Mouse (Mus musculus): ENCODE data around the gene Slc36a4.

The Slc36a4 gene

DNA sequence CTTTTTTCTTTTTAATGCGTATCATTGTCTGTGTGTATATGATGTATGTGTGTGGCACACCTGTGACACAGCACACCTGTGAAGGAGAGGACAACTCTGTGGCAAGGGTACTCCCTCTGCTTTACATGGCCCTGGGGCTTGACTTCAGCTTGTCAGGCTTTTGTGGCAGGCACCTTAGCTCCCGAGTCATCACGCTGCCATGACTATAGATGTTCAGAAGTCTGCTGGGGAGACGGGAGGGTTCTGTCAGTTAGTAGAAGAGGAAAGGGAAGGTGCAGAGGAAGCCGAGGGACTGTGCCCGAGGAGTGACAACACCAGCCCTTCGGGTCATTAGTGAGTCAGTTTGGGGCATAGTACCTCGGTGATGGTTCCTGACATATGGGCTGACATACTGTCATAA lies 13.0 kb downstream of the Slc36a4 start:
- no peak for DNase-seq (ENCODE audit: low read depth, low spot score)

GRCm38 (mm10) chr9:15727168-15727567 lies 17.6 kb downstream of the Slc36a4 start:
- DNase-seq (ENCODE audit: low read depth, low spot score) = no peak

- no peak for DNase-seq (ENCODE audit: low read depth, low spot score)
Observed at GRCm38 (mm10) chr9:15731758-15732748, 22.5 kb downstream of the Slc36a4 start.

DNA sequence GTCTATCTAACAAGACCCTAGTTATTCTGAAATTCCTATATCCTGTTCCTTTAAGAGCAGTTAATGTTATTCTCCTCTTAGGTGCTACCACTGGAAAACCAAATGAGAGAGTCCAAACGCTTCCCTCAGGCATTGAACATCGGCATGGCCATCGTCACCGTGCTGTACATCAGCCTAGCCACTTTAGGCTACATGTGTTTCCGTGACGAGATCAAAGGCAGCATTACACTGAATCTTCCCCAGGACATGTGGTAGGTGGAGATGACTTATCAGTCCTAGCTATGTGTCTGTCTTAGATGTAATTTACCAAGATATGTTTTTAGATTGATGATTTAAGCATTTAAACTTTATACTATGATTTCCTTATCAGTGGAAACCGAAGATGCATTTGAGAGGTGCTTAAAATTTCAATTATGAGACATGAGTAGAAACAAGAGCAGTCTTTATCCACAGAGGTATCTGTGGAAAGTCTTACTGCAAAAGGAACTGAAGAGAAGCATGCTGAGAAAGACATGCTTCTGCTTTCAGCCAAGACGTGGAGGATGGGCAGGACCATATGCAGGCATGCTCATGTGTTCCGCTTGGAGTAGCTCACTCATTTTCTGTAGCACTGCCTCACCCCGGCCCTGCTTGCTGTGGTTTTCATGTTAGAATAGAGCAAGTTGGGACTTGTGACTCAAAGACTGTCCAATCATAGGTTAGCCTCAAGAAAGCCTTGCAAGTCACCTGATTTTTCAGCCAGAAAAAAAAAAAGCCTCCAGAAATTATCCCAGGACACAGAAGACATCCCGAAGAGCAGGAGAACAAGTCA lies 24.7 kb downstream of the Slc36a4 start:
- DNase-seq (ENCODE audit: low read depth, low spot score) = no peak

DNA sequence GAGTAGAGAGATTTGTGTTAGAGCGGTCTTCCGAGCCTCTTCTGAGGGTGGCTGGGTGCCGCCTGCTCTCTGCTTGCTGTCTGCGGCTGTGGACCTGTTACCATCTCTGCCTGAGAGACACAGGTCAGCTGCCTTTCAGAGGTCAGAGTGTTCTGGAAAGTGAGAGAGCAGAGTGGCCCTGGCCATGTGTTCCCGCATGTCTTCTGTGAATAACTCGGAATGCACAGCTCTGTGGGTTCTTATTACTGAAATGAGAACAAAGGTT lies 25.3 kb downstream of the Slc36a4 start:
- DNase-seq (ENCODE audit: low read depth, low spot score) = no peak

- DNase-seq (ENCODE audit: low read depth, low spot score) = no peak
Observed at GRCm38 (mm10) chr9:15737522-15737921, 28.0 kb downstream of the Slc36a4 start.

DNA sequence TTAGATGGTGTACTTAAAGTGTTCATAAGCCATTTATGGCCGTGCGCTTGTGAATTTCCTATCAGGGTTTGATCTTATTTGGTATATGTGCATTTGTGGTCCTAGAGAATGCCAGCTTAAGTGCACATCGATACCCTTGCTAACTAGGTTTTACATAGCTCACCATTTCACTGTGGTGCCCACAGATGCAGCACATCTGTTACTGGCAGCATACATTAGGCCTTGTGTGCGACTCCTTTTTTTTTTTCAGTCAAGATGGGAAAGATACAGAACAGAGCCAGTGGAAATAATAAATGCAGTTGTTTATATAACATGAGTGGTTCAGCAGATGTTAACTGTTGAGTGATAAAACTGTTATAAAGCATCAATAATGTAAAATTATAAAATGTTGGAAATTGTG lies 31.9 kb downstream of the Slc36a4 start:
- DNase-seq (ENCODE audit: low read depth, low spot score) = no peak

DNA sequence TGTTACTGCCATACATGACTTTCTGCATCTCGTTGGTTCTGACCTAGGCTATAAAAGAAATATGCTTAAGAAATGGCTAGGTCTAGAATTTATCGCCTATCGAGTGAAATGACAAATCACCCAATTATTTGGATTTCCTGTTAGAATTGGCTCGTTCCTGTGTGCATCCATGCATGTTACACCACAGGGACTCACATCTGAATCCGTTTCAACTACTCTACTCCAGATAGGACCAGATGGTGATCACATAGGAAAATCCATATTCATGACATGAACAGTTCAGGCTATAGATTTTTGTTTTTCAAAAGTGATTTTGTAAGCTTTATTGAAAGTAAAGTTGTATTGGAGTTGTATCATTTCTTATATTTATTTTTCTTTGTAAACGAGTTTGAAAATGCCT lies 32.4 kb downstream of the Slc36a4 start:
- no peak for DNase-seq (ENCODE audit: low read depth, low spot score)

DNA sequence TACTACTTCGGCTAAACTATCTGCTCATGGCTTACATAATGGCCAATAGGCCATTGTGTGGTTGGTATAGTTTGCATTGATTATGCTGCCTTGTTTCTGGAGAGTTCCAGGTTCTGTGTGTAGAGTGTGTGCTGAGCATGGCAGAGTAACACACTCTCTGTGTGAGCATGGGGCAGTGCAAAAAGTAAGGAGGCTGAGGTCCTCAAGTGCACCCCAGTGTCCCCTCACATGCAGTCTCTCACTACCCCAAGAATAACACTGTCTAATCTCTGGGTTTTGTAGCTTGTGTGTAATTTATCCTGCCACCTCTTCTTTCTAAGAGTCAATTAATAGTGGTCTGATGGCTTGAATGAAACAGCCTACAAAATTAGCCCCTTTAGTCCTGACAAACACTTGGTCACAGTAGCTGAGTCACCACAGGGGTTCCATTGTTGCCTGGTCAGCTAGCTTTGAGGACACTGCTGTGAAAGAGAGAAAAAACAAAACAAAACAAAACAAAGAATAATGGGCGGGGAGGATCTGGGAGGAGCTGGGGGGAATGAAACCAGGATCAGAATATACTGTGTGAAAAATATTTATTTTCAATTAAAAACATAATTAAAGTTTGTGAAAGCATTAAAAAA lies 36.6 kb downstream of the Slc36a4 start:
- no peak for DNase-seq (ENCODE audit: low read depth, low spot score)

- DNase-seq (ENCODE audit: low read depth, low spot score) = no peak
Observed at GRCm38 (mm10) chr9:15746636-15747035, 37.1 kb downstream of the Slc36a4 start.

- no peak for DNase-seq (ENCODE audit: low read depth, low spot score)
Observed at GRCm38 (mm10) chr9:15748383-15748782, 38.8 kb downstream of the Slc36a4 start.

GRCm38 (mm10) chr9:15759318-15759717 lies 49.8 kb downstream of the Slc36a4 start:
- DNase-seq (ENCODE audit: low read depth, low spot score) = no peak

DNA sequence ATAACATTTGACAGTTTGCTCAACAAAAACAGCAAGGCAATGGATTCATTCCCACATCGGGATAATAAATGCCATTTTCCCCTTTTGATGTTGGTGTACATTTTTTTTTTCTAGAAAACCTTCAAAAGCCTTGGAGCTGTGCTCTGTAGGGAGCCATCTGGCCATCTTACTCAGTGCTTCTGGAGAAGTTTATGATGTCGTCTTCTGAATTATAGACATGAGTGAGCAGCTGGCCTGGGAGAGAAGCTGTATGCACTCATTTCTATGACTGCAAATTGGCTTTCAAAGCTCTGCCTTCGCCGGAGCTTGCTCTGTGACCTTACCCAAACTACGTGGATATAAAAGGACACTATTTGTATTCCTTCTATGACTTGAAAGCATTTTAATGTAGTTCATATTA lies 56.8 kb downstream of the Slc36a4 start:
- no peak for DNase-seq (ENCODE audit: low read depth, low spot score)

DNA sequence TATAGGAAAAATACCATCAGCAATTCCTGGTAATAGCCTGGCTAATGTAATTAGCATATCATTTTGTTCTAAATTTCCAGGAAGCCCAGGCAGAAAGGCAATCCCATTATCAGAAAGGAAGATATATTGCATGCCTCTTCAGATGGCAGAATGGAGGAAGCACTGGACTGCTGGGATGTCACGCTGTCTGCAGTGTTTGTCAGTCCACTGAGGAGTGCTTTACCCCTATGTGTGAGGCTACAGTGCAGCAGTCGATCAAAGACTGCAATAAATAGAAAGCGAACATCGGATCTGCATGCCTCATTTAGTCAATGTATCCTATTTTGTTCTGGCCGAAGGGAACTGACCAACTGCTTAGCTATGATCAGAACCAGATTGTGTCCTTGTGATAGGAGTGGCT lies 57.3 kb downstream of the Slc36a4 start:
- DNase-seq (ENCODE audit: low read depth, low spot score) = no peak

DNA sequence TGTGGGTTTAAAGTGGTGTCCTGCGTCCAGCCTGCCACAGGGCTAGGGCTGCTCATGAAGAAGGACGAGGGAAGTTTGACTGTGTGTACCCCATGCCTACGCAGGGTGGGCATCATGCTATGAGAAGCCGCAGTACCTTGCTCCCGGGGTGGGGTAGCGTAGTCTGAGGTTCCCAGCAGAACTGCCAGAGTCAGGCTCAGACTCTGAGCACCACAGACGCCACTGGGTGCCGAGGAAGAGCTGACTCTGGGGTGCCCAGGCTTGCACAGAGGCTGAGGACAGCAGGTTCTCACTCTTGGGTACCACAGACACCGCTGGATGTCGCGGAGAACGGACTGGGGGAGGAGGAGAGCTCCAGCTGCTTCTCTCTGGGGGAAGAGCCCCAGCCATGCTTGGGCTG lies 63.2 kb downstream of the Slc36a4 start:
- DNase-seq (ENCODE audit: low read depth, low spot score) = no peak

DNA sequence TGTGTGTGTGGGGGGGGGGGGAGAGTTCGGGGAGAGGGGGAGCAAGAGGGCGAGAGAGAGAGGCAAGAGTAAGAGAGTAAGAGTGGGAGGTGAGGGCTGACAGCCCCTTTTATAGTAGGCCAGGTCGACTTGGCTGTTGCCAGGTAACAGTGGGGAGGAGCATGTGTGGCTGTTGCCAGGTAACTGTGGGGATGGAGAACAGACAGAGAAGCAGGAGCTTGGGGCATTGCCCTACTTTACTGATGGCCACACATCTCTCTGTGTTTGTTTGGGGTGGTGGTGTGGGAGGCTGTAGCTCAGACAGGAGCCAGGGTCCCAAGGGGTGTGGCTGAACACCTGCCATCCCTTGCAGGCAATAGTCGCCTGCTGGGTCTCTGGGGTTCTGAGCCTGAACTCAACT lies 63.9 kb downstream of the Slc36a4 start:
- DNase-seq (ENCODE audit: low read depth, low spot score) = no peak

GRCm38 (mm10) chr9:15774911-15775310 lies 65.4 kb downstream of the Slc36a4 start:
- no peak for DNase-seq (ENCODE audit: low read depth, low spot score)

DNA sequence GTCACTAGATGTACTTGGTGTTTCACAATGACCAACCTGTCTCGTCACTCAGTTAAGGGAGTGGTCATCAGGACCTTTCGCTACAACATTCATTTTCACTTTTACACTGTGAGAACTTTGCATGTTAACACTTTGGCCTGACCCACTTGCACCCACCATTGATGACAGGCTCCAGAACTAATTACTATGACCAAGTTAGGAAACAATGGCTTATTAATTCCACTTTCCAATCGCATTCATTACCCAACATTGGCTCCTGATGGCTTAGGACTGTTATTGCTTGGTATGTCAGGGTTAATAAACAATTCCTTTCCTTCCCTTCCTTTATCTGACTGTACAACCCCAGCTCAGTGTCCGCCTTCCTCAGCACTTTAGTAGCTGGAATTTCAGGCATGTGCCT lies 72.4 kb downstream of the Slc36a4 start:
- no peak for DNase-seq (ENCODE audit: low read depth, low spot score)

- no peak for DNase-seq (ENCODE audit: low read depth, low spot score)
Observed at GRCm38 (mm10) chr9:15786192-15786591, 76.7 kb downstream of the Slc36a4 start.

GRCm38 (mm10) chr9:15786610-15787009 lies 77.1 kb downstream of the Slc36a4 start:
- no peak for DNase-seq (ENCODE audit: low read depth, low spot score)

GRCm38 (mm10) chr9:15792076-15792475 lies 82.5 kb downstream of the Slc36a4 start:
- DNase-seq (ENCODE audit: low read depth, low spot score) = no peak

Data from skeletal muscle tissue, adult 2 months (tissue).